Mouse (Mus musculus) stomach, postnatal 0 days (tissue): ENCODE measurements around the gene Mlf2. TPM values are rescaled to one million over a fixed set of nuclear protein-coding genes. Genes with fewer than 3 reads are reported as not detected.

Experiments
- ATAC-seq: fragments of 200-750 bp; cut with Nextera tagmentation; 2 replicates; pipeline ENCODE4 v1.8.0; 2017; ENCODE audit not compliant: low FRiP score, low TSS enrichment
- DNase-seq: peaks from one replicate; pipeline ENCODE4 v3.0.0-alpha.2; 2016; ENCODE audit warnings: low spot score
- H3K27ac ChIP-seq: fragments of 300-500 bp; sonication (generic); replicated peaks from 2 replicates; pipeline ENCODE4 v1.5.1; 2014; ENCODE audit warnings: mild to moderate bottlenecking, control low read depth
- H3K27me3 ChIP-seq: fragments of 300-500 bp; sonication (generic); 2 replicates; pipeline ENCODE4 v1.6.1; 2014; ENCODE audit warnings: low read length; ENCODE audit not compliant: control insufficient read depth, insufficient read depth
- H3K36me3 ChIP-seq: fragments of 300-500 bp; sonication (generic); 2 replicates; pipeline ENCODE4 v1.6.1; 2014; ENCODE audit warnings: low read length, mixed read lengths; ENCODE audit not compliant: control insufficient read depth, insufficient read depth
- H3K4me1 ChIP-seq: fragments of 300-500 bp; sonication (generic); replicated peaks from 2 replicates; pipeline ENCODE4 v1.6.1; 2014; ENCODE audit warnings: antibody characterized with exemption; ENCODE audit not compliant: control insufficient read depth, insufficient read depth
- H3K4me2 ChIP-seq: fragments of 300-500 bp; sonication (generic); replicated peaks from 2 replicates; pipeline ENCODE4 v1.6.1; 2014; ENCODE audit warnings: low read depth, mild to moderate bottlenecking, control low read depth, moderate library complexity
- H3K4me3 ChIP-seq: fragments of 300-500 bp; sonication (generic); 2 replicates; pipeline ENCODE4 v1.5.1; 2014; ENCODE audit warnings: low read depth, low read length, control low read depth
- H3K9ac ChIP-seq: fragments of 300-500 bp; sonication (generic); 2 replicates; pipeline ENCODE4 v1.6.1; 2014; ENCODE audit warnings: mild to moderate bottlenecking, low read length, control low read depth, mixed read lengths
- H3K9me3 ChIP-seq: fragments of 300-500 bp; sonication (generic); 2 replicates; pipeline ENCODE4 v1.6.1; 2016; ENCODE audit warnings: low read length; ENCODE audit not compliant: control insufficient read depth
- CTCF ChIP-seq: IDR thresholded peaks from 2 replicates; pipeline ENCODE4 v1.5.1; 2016; ENCODE audit warnings: antibody characterized with exemption, low read depth, mild to moderate bottlenecking, moderate library complexity
- EP300 ChIP-seq: optimal IDR thresholded peaks from 2 replicates; pipeline ENCODE3; 2016; ENCODE audit warnings: antibody characterized with exemption
- WGBS: fragments of 180-500 bp; shearing (Covaris S2); extraction: QIAGEN DNeasy Blood & Tissue Kit; methylation state at CpG from one replicate; pipeline ENCODE4 v1.1.7; 2014; 5-methylcytosine and 5-hydroxymethylcytosine counted together
- polyA plus RNA-seq: library from polyadenylated mRNA; unstranded; fragments of >200 nt; fragmentation: Nextera tagmentation; extraction: Ambion mirVana; gene quantifications from 2 replicates; pipeline ENCODE4 v1.2.1, GENCODE M21; 2015

The Mlf2 gene
- polyA plus RNA-seq: 312 and 330 TPM in 2 replicates

- Histone ChIP-seq H3K9ac (peak within 1 kb of the TSS; percentile 93), H3K4me1 (peaks cover 5% of the 10 kb centered on the region; the same call in 1 of the 2 replicates), H3K27me3 (no peaks in the 10 kb centered on the region), H3K4me3 (peak within 1 kb of the TSS; percentile 91), H3K9me3 (no peaks in the 10 kb centered on the region), H3K4me2 (peak within 1 kb of the TSS; percentile 65), H3K36me3 (peaks cover 9% of the 10 kb centered on the region), H3K27ac (peak within 1 kb of the TSS; percentile 98)
- ATAC-seq (peak; percentile 96), DNase-seq (peak; percentile 99)
- TF ChIP-seq EP300 (no peak), CTCF (peak; percentile 100)
- 1% methylated on average over 41 of the region's 64 CpGs for WGBS
These were observed at the start of gene Mlf2 for GRCm38 (mm10) chr6:124930754-124931524. Gene Mlf2, plus strand, starts transcription at chr6:124931386.

GRCm38 (mm10) chr6:124881821-124882220 lies 49.4 kb upstream of the Mlf2 start:
- no peak for TF ChIP-seq EP300
- no peak for TF ChIP-seq CTCF
- Histone ChIP-seq H3K36me3 (no peaks in the 10 kb centered on the region), H3K27ac (no peak overlapping the region), H3K9me3 (no peaks in the 10 kb centered on the region), H3K4me3 (no peak overlapping the region), H3K9ac (no peak overlapping the region), H3K27me3 (no peaks in the 10 kb centered on the region), H3K4me2 (no peak overlapping the region), H3K4me1 (no peaks in the 10 kb centered on the region)
- 84% methylated on average over 9 of the region's 9 CpGs for whole genome bisulfite sequencing
- ATAC-seq (no peak), DNase-seq (no peak)

DNA sequence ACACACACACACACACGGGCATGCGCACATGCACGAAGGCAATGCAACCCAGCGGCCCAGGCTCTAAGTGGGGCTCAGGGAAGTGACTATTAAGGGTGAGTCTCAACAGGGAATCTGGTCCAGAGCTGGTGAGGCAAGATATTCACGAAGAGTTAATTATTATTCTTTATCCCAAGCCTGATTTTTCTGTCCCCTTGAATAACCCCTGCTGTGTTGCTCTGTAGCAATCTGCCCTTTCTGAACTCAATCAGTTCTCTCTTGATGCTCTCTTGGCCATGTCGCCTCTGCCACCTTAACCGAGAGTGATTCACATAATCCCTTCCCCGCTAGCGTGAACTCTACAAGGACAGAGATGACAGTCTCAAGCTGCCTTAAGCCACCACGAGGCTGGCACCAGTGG lies 47.8 kb upstream of the Mlf2 start:
- H3K9ac ChIP-seq: no peak overlapping the region
- DNase-seq (no peak), ATAC-seq (no peak)
- no peak for TF ChIP-seq CTCF
- no peak for TF ChIP-seq EP300
- no peak overlapping the region for H3K4me2 ChIP-seq
- H3K27ac ChIP-seq: no peak overlapping the region
- no peaks in the 10 kb centered on the region for H3K4me1 ChIP-seq
- H3K27me3 ChIP-seq: no peaks in the 10 kb centered on the region
- WGBS: 77% methylated on average over 10 of the region's 10 CpGs
- H3K4me3 ChIP-seq: no peak overlapping the region
- H3K9me3 ChIP-seq: no peaks in the 10 kb centered on the region
- H3K36me3 ChIP-seq: no peaks in the 10 kb centered on the region

DNA sequence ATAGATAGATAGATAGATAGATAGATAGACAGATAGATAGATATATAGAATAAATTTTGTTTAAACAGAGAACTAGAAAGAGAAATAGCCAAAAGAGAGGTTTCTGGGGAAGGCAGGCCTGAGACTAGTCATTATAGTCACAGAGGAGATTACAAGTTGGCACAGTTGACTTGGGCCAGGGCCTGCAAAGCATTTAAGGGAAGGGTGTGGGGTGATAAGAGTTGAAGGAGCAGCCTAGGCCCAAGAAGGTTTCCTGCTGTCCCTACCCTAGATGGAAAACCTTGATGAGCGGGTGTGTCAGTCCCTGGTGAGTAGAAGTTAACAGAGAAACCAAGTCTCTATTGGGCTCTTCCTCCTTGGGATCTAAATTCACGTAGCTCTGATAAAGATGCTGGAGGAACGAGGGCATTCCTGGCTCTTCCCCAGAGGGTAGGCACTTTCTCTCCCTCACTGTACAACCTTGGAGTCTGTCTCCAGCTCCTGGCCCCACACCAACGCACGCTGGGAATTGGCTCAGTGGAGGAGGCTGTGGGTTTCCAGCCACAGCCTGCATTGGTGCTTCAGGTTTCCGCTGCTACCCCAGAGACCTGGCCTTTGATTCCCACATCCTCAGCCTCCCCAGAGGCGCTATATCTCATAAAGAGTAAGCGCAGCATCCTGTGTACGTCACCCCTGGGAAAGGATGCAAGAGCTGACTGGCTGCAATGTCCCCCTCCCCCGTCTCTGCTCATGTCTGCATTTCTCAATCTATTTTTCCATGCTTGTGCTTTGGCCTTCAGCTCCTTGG lies 46.3 kb upstream of the Mlf2 start:
- no peak for DNase-seq
- Histone ChIP-seq H3K27ac (no peak overlapping the region), H3K4me3 (no peak overlapping the region), H3K4me1 (no peaks in the 10 kb centered on the region), H3K4me2 (no peak overlapping the region), H3K27me3 (no peaks in the 10 kb centered on the region), H3K9me3 (no peaks in the 10 kb centered on the region), H3K36me3 (no peaks in the 10 kb centered on the region), H3K9ac (no peak overlapping the region)
- 75% methylated on average over 10 of the region's 10 CpGs for WGBS
- no peak for TF ChIP-seq EP300
- no peak for TF ChIP-seq CTCF
- no peak for ATAC-seq

DNA sequence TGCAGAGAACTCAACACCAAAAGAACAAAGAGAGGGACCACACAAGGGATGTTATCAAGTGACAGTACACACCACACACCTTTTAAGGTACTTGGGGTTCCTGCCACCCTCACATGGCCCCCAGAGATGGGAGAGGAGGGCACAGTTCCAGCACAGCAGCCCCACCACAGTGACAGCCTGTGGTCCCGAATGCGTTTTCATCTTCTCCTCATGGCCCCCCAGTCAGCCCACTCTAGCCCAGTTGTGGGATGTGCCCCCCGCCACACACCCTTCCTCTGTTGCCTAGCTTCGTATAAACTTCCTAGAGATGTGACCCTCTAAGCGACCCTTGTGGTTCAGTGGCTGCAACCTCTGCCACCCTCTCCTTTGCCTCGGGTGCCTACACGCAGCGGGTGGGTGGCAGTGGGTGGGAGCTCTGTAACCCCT lies 45.2 kb upstream of the Mlf2 start:
- H3K27ac ChIP-seq: no peak overlapping the region
- TF ChIP-seq CTCF (no peak), EP300 (no peak)
- H3K9me3 ChIP-seq: no peaks in the 10 kb centered on the region
- H3K4me3 ChIP-seq: no peak overlapping the region
- no peak for ATAC-seq
- WGBS: 85% methylated on average over 8 of the region's 8 CpGs
- no peak for DNase-seq
- no peaks in the 10 kb centered on the region for H3K27me3 ChIP-seq
- no peak overlapping the region for H3K4me2 ChIP-seq
- H3K4me1 ChIP-seq: no peaks in the 10 kb centered on the region
- H3K36me3 ChIP-seq: no peaks in the 10 kb centered on the region
- no peak overlapping the region for H3K9ac ChIP-seq

- Histone ChIP-seq H3K27me3 (no peaks in the 10 kb centered on the region), H3K4me1 (no peaks in the 10 kb centered on the region), H3K9ac (no peak within 1 kb of the TSS), H3K9me3 (no peaks in the 10 kb centered on the region), H3K4me2 (no peak within 1 kb of the TSS), H3K27ac (no peak within 1 kb of the TSS), H3K36me3 (no peaks in the 10 kb centered on the region), H3K4me3 (no peak within 1 kb of the TSS)
- DNase-seq (no peak), ATAC-seq (no peak)
- TF ChIP-seq EP300 (no peak), CTCF (no peak)
- WGBS: 68% methylated on average over 9 of the region's 9 CpGs
These were observed 43.2 kb upstream of the Mlf2 start, which contains the start of gene Cd4 for GRCm38 (mm10) chr6:124887986-124888385. Gene Cd4, minus strand, starts transcription at chr6:124888221.
